Mouse (Mus musculus) limb, embryonic 11.5 days (tissue): Measurements from ENCODE around the gene Tnfsf13b. TPM values are rescaled to one million over a fixed set of nuclear protein-coding genes. Genes with fewer than 3 reads are reported as not detected.

ENCODE experiments used
- ATAC-seq: fragments of 200-750 bp; cut with Nextera tagmentation; 2 replicates; pipeline ENCODE4 v1.8.0; 2017; ENCODE audit warnings: low read depth; ENCODE audit not compliant: insufficient number of reproducible peaks, low FRiP score, low TSS enrichment
- DNase-seq: peaks from one replicate; pipeline ENCODE4 v3.0.0-alpha.2; 2015; ENCODE audit warnings: low spot score
- H3K27ac ChIP-seq: fragments of 300-500 bp; sonication (generic); replicated peaks from 2 replicates; pipeline ENCODE4 v1.5.1; 2014; ENCODE audit warnings: low read depth, mild to moderate bottlenecking, low read length
- H3K27me3 ChIP-seq: fragments of 300-500 bp; sonication (generic); 2 replicates; pipeline ENCODE4 v1.6.1; 2014; ENCODE audit warnings: mild to moderate bottlenecking, low read length, mixed read lengths; ENCODE audit not compliant: control insufficient read depth, insufficient read depth
- H3K36me3 ChIP-seq: fragments of 300-500 bp; sonication (generic); 2 replicates; pipeline ENCODE4 v1.6.1; 2014; ENCODE audit warnings: mild to moderate bottlenecking, low read length, moderate library complexity, mixed read lengths; ENCODE audit not compliant: control insufficient read depth, insufficient read depth
- H3K4me1 ChIP-seq: fragments of 300-500 bp; sonication (generic); 2 replicates; pipeline ENCODE4 v1.6.1; 2014; ENCODE audit warnings: low read length, mixed read lengths; ENCODE audit not compliant: control insufficient read depth, insufficient read depth
- H3K4me2 ChIP-seq: fragments of 300-500 bp; sonication (generic); 2 replicates; pipeline ENCODE4 v1.6.1; 2014; ENCODE audit warnings: low read depth, mild to moderate bottlenecking, moderate library complexity; ENCODE audit not compliant: severe bottlenecking
- H3K4me3 ChIP-seq: fragments of 300-500 bp; sonication (generic); 2 replicates; pipeline ENCODE4 v1.5.1; 2014; ENCODE audit warnings: low read depth, low read length
- H3K9ac ChIP-seq: fragments of 300-500 bp; sonication (generic); 2 replicates; pipeline ENCODE4 v1.6.1; 2014; ENCODE audit warnings: mild to moderate bottlenecking, low read length
- H3K9me3 ChIP-seq: fragments of 300-500 bp; sonication (generic); 2 replicates; pipeline ENCODE4 v1.6.1; 2016; ENCODE audit warnings: low read length; ENCODE audit not compliant: control insufficient read depth
- WGBS: fragments of 180-500 bp; shearing (Covaris S2); extraction: QIAGEN DNeasy Blood & Tissue Kit; methylation state at CpG from one replicate; pipeline ENCODE4 v1.1.7; 2014; 5-methylcytosine and 5-hydroxymethylcytosine counted together
- polyA plus RNA-seq: library from polyadenylated mRNA; unstranded; fragments of >200 nt; fragmentation: Nextera tagmentation; extraction: Ambion mirVana; gene quantifications from 2 replicates; pipeline ENCODE4 v1.2.1, GENCODE M21; 2014

Tnfsf13b gene
- polyA plus RNA-seq, 1 experiment from 2014 or later: 0.17 TPM

DNA sequence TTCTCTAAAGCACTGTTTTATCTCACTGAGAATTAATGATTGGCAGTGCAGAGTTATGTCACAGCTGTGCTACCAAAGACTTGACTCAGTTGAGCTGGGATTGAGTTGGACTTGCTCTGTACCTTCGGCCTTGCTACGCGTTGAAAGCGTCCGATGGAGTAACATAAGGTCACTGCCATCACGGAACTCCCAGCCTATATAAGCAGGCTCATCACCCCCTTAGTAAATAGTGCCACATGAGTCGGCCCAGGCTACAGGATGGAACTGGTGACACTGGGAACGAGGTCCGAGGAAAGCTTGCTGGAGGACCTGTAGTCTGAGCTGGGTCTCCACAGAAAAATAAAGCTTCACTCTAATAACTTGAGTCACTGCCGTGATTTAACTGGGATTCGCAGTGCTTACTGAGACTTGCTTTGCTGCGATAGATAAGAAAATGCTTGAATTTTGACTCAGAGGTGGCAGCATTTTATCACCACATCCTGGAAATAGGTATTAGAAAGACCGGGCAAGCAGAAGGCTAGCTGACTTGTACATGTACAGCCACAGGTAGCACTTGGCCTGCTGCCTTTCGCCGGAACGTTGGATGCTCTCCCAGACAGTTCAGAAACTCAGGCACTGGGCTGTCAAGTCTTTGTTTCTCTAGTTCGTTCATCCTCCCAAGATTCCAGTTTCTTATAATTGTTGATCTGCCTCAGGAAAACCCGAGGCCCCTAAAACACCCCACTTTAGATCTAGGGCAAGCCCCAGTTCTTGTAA lies 27.6 kb upstream of the Tnfsf13b start:
- ATAC-seq (no peak), DNase-seq (no peak)
- no peak overlapping the region for H3K27ac ChIP-seq
- WGBS: 65% methylated on average over 18 of the region's 18 CpGs
- peaks cover 13% of the 10 kb centered on the region for H3K4me1 ChIP-seq
- H3K4me3 ChIP-seq: peak overlapping the region; percentile 68
- H3K27me3 ChIP-seq: no peaks in the 10 kb centered on the region
- H3K9me3 ChIP-seq: no peaks in the 10 kb centered on the region
- peak overlapping the region; percentile 81 for H3K9ac ChIP-seq
- H3K36me3 ChIP-seq: no peaks in the 10 kb centered on the region
- H3K4me2 ChIP-seq: peak overlapping the region; percentile 51

DNA sequence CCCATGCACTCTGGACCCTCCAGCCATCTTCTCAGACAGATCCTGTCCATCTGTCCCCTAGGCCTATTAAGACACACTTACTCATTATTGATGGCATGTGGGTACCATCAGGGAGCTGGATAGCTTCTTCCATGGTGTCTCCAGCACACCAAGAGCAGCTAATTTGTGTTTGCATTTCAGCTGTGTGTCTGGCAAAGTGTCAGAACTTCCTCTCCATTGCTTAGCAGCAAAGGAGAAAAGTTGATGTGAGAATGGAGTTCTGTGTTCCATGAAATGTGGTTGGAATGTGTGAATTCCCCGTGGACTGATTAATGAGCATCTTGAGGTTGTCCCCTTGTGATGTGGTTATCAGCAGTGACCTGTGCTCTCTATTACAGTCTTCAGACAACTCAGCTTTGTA lies 26.5 kb upstream of the Tnfsf13b start:
- H3K27ac ChIP-seq: no peak overlapping the region
- no peak overlapping the region for H3K9ac ChIP-seq
- WGBS: 77% methylated on average over 1 of the region's 1 CpGs
- DNase-seq: no peak
- peaks cover 13% of the 10 kb centered on the region for H3K4me1 ChIP-seq
- no peaks in the 10 kb centered on the region for H3K36me3 ChIP-seq
- ATAC-seq: no peak
- H3K27me3 ChIP-seq: no peaks in the 10 kb centered on the region
- no peaks in the 10 kb centered on the region for H3K9me3 ChIP-seq
- no peak overlapping the region for H3K4me2 ChIP-seq
- H3K4me3 ChIP-seq: no peak overlapping the region

DNA sequence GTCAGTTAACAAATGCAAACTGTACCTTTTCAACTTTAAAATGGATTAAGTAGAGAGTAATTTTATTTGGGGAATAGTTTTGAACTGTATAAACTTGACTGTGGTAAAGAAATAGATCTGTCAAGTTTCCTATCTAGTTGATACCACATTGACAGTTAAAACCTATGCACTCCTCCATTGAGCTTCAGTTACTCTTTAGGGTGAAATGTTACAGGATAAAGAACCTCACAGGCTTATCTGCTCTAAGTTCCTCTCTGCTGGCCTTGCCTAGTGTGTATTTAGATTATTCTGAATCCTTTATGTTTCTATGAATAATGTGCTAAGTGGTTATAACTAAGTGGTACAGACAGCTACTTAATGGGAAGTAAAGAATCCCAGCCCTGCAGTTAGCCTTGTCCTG lies 26.1 kb upstream of the Tnfsf13b start:
- Histone ChIP-seq H3K27ac (no peak overlapping the region), H3K4me1 (peaks cover 13% of the 10 kb centered on the region), H3K4me2 (no peak overlapping the region), H3K9ac (no peak overlapping the region), H3K36me3 (no peaks in the 10 kb centered on the region), H3K27me3 (no peaks in the 10 kb centered on the region), H3K9me3 (no peaks in the 10 kb centered on the region), H3K4me3 (no peak overlapping the region)
- DNase-seq (no peak), ATAC-seq (no peak)

DNA sequence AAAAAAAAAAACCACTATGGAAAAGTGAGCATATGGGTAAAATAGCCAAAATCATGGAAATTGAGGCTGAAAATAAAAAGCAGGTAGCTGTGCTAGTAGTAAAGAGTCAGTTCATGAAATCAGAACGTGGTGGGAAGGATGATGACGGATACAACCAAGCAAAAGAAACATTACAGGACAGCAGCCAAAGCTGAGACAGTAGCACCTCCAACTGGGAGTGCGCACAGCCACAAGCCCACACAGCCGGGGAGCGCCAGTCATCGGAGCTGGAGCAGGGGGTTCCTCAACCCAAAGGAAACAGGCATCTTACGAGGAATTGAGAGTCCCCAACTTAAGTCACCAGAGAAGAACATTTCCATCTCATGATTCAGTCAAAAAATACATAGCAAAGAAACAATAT lies 2.2 kb upstream of the Tnfsf13b start:
- Histone ChIP-seq H3K9me3 (no peaks in the 10 kb centered on the region), H3K4me3 (no peak overlapping the region), H3K4me2 (no peak overlapping the region), H3K27ac (no peak overlapping the region), H3K36me3 (no peaks in the 10 kb centered on the region), H3K4me1 (peaks cover 4% of the 10 kb centered on the region), H3K9ac (no peak overlapping the region), H3K27me3 (no peaks in the 10 kb centered on the region)
- WGBS: 82% methylated on average over 7 of the region's 7 CpGs
- no peak for ATAC-seq
- DNase-seq: no peak

DNA sequence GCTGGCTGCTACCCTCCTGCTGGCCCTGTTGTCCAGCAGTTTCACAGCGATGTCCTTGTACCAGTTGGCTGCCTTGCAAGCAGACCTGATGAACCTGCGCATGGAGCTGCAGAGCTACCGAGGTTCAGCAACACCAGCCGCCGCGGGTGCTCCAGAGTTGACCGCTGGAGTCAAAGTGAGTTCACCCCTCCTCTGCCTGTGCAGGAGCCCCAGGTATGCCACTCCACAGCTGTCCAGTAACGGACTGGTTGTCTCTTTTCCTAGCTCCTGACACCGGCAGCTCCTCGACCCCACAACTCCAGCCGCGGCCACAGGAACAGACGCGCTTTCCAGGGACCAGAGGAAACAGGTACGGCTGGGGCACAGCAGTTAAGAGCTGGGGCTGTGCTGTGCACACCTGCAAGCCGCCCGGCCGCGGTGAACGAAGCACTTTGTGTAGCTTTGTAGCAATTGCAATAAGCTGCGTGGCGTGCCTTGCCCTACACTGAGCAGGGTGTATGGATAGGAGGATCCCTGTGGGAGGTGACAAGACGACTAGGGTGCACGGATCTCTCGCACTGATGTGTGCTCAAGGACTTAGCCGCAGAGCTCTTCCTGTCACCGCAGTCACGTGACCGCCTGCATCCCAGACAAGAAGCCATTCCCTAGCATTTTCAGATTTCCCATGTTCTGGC lies 856 bp downstream of the Tnfsf13b start:
- no peaks in the 10 kb centered on the region for H3K36me3 ChIP-seq
- peak overlapping the region; percentile 50 for H3K9ac ChIP-seq
- H3K4me1 ChIP-seq: peaks cover 4% of the 10 kb centered on the region
- peak overlapping the region; percentile 39 for H3K4me3 ChIP-seq
- no peak for ATAC-seq
- no peaks in the 10 kb centered on the region for H3K27me3 ChIP-seq
- no peak overlapping the region for H3K27ac ChIP-seq
- no peaks in the 10 kb centered on the region for H3K9me3 ChIP-seq
- 3% methylated on average over 29 of the region's 29 CpGs for WGBS
- H3K4me2 ChIP-seq: peak overlapping the region; percentile 82
- DNase-seq: peak; percentile 54

DNA sequence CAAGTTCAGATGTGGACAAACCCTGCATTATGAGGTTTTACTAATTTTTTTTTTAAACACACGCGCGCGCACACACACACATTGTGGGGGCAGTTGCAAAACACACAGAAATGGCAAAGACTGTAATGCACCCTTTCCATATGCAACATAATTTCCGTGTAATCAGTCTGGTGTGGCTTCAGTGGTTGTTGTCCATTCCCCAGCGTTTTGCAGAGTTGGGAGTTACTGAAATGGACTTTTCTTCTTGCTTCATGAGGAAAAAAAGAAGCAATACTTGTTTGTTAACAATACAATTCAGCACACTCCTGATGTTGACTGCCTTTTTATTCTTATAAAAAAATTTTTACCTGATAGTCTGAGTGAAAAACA lies 1.4 kb downstream of the Tnfsf13b start:
- no peak for ATAC-seq
- no peak overlapping the region for H3K27ac ChIP-seq
- no peaks in the 10 kb centered on the region for H3K9me3 ChIP-seq
- peak overlapping the region; percentile 39 for H3K4me3 ChIP-seq
- H3K4me2 ChIP-seq: peak overlapping the region; percentile 82
- H3K27me3 ChIP-seq: no peaks in the 10 kb centered on the region
- no peak for DNase-seq
- peaks cover 4% of the 10 kb centered on the region for H3K4me1 ChIP-seq
- no peaks in the 10 kb centered on the region for H3K36me3 ChIP-seq
- no peak overlapping the region for H3K9ac ChIP-seq
- 45% methylated on average over 6 of the region's 6 CpGs for WGBS

DNA sequence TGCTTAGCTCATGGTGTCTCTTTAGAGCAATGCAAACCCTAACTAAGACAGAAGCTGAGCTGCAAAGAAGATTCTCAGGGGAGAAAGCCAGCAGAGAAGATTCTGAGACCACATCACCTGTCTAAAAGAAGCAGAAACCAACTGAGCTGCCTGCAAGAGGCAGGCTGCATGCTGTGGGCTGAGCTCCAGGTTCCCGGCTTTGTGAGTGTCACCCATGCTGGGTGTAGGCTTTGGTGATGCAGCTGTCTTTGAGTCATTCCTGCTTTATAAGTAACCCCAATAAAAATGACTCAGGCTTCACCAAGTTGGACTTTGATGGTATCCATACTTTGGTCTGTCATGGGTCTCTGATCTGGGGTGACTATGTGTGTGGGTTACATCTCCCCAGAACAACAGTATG lies 10.0 kb downstream of the Tnfsf13b start:
- H3K9ac ChIP-seq: no peak overlapping the region
- H3K9me3 ChIP-seq: no peaks in the 10 kb centered on the region
- H3K27ac ChIP-seq: no peak overlapping the region
- no peak for ATAC-seq
- no peak overlapping the region for H3K4me3 ChIP-seq
- 74% methylated on average over 1 of the region's 1 CpGs for WGBS
- no peaks in the 10 kb centered on the region for H3K4me1 ChIP-seq
- no peaks in the 10 kb centered on the region for H3K36me3 ChIP-seq
- H3K4me2 ChIP-seq: no peak overlapping the region
- no peak for DNase-seq
- no peaks in the 10 kb centered on the region for H3K27me3 ChIP-seq

DNA sequence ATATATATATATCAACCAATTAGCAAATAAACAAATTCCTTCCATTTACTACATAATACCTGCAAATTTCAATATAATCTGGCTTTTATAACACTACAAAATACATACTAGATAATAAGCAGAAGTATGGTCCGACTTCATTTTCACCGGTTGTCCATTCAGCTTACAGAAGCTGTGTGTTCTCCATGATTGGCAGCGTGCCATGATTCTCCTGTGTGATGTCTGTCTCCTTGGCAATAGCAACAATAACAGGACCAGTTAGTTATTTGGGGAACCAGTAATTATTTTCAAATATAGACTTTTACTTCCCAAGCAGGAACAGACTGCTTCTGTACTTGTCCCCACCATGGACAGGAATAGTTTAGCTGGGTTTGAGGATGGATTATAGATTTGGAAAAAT lies 11.0 kb downstream of the Tnfsf13b start:
- Histone ChIP-seq H3K9me3 (no peaks in the 10 kb centered on the region), H3K27me3 (no peaks in the 10 kb centered on the region), H3K9ac (no peak overlapping the region), H3K27ac (no peak overlapping the region), H3K36me3 (no peaks in the 10 kb centered on the region), H3K4me2 (no peak overlapping the region), H3K4me3 (no peak overlapping the region), H3K4me1 (no peaks in the 10 kb centered on the region)
- ATAC-seq: no peak
- WGBS: 91% methylated on average over 3 of the region's 3 CpGs
- no peak for DNase-seq
